Mouse (Mus musculus): Measurements from ENCODE around the gene Mnat1. TPM values are rescaled to one million over a fixed set of nuclear protein-coding genes. Genes with fewer than 3 reads are reported as not detected.

Mnat1 gene
- polyA plus RNA-seq, 2 experiments: 6.7 to 12.4 TPM

DNA sequence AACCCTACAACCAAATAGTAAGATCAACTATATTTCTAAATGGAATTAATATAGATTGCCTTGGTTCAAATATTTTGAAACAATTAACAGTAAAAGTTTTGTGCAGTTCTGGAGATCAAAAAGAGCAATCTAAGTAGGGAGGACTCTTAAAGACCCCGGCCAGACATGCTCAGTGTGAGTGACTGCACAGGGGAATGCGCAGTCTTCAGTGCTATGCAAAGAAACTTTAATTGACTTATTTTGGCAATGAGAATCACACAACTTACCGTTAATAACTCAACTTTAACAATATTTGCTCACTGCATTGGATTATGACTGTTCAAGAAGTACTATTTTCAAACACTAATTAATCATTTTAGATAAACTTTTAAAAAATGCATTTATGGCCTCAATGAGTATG lies 146.0 kb downstream of the Mnat1 start:
- Histone ChIP-seq H3K4me2 (ENCODE audit: low read depth) (no peak overlapping the region), H3K4me3 (ENCODE audit: insufficient read depth in 1 of 2, low read depth in 2 of 2, low read length in 2 of 2) (no peak overlapping the region), H3K4me1 (replicated peaks; ENCODE audit: control insufficient read depth in 2 of 2, insufficient read depth in 2 of 2, low read length in 1 of 2) (no peaks in the 10 kb centered on the region), H3K9me3 (ENCODE audit: control insufficient read depth, low read length) (no peaks in the 10 kb centered on the region), H3K27me3 (ENCODE audit: control insufficient read depth, insufficient read depth, low read length) (no peaks in the 10 kb centered on the region), H3K9ac (replicated peaks) (no peak overlapping the region), H3K36me3 (replicated peaks; ENCODE audit: control insufficient read depth, insufficient read depth, low read depth) (no peaks in the 10 kb centered on the region), H3K27ac (no peak overlapping the region)
- TF ChIP-seq CTCF (IDR thresholded peaks at IDR 0.05; ENCODE audit: low read depth) (no peak), EP300 (IDR thresholded peaks at IDR 0.05; ENCODE audit: low read depth) (no peak)
- ATAC-seq (ENCODE audit: insufficient read depth) (no peak), DNase-seq (ENCODE audit: low read depth in 3 of 3, low spot score in 3 of 3) (no peak)
- 82% methylated on average over 3 of the region's 3 CpGs for WGBS (ENCODE audit: insufficient replicate concordance)

GRCm38 (mm10) chr12:73269933-73270332 lies 146.4 kb downstream of the Mnat1 start:
- DNase-seq (ENCODE audit: low read depth in 3 of 3, low spot score in 3 of 3) (no peak), ATAC-seq (ENCODE audit: insufficient read depth) (no peak)
- Histone ChIP-seq H3K9ac (replicated peaks) (no peak overlapping the region), H3K27ac (no peak overlapping the region), H3K4me2 (ENCODE audit: low read depth) (no peak overlapping the region), H3K36me3 (replicated peaks; ENCODE audit: control insufficient read depth, insufficient read depth, low read depth) (no peaks in the 10 kb centered on the region), H3K4me3 (ENCODE audit: insufficient read depth in 1 of 2, low read depth in 2 of 2, low read length in 2 of 2) (no peak overlapping the region), H3K9me3 (ENCODE audit: control insufficient read depth, low read length) (no peaks in the 10 kb centered on the region), H3K4me1 (replicated peaks; ENCODE audit: control insufficient read depth in 2 of 2, insufficient read depth in 2 of 2, low read length in 1 of 2) (no peaks in the 10 kb centered on the region), H3K27me3 (ENCODE audit: control insufficient read depth, insufficient read depth, low read length) (no peaks in the 10 kb centered on the region)
- WGBS (ENCODE audit: insufficient replicate concordance): 75% methylated on average over 4 of the region's 4 CpGs
- no peak for TF ChIP-seq CTCF (IDR thresholded peaks at IDR 0.05; ENCODE audit: low read depth)
- no peak for TF ChIP-seq EP300 (IDR thresholded peaks at IDR 0.05; ENCODE audit: low read depth)

DNA sequence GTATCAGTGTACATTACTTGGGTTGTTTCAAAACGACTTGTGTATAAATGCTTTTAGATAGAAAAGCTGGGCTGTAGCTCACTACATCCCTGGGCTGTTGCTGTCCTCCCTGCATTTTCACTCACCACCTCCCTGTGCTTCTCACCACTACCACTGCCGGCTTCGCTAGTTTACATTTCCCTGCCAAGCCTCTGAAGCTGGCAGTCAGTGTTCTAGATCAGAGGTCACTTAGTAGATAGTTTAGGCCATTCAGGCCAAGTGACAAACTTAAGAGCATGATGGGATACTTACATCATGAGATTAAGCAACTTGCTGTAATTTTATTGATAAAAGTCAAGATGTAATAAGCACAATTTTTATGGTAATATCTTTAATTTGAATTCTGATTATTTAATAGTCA lies 151.4 kb downstream of the Mnat1 start:
- Histone ChIP-seq H3K9me3 (ENCODE audit: control insufficient read depth, low read length) (no peaks in the 10 kb centered on the region), H3K4me1 (replicated peaks; ENCODE audit: control insufficient read depth in 2 of 2, insufficient read depth in 2 of 2, low read length in 1 of 2) (no peaks in the 10 kb centered on the region), H3K27ac (no peak overlapping the region), H3K27me3 (ENCODE audit: control insufficient read depth, insufficient read depth, low read length) (no peaks in the 10 kb centered on the region), H3K36me3 (replicated peaks; ENCODE audit: control insufficient read depth, insufficient read depth, low read depth) (peaks cover 9% of the 10 kb centered on the region), H3K4me3 (ENCODE audit: insufficient read depth in 1 of 2, low read depth in 2 of 2, low read length in 2 of 2) (no peak overlapping the region), H3K9ac (replicated peaks) (no peak overlapping the region), H3K4me2 (ENCODE audit: low read depth) (no peak overlapping the region)
- no peak for DNase-seq (ENCODE audit: low read depth in 3 of 3, low spot score in 3 of 3)
- ATAC-seq (ENCODE audit: insufficient read depth): no peak
- 71% methylated on average over 3 of the region's 3 CpGs for WGBS (ENCODE audit: insufficient replicate concordance)
- TF ChIP-seq CTCF (IDR thresholded peaks at IDR 0.05; ENCODE audit: low read depth) (no peak), EP300 (IDR thresholded peaks at IDR 0.05; ENCODE audit: low read depth) (no peak)

GRCm38 (mm10) chr12:73286287-73287092 lies 163.0 kb downstream of the Mnat1 start, which contains the start of the genes Trmt5 and Slc38a6:
Gene Trmt5 (minus strand): TSS chr12:73286710.
Gene Slc38a6 (plus strand): TSS chr12:73286779.
- peak; percentile 78 to 82 (median 82) for DNase-seq (ENCODE audit: low read depth in 3 of 3, low spot score in 3 of 3)
- H3K27ac ChIP-seq: no peak within 1 kb of the TSS; the same call in 1 of the 2 replicates
- H3K4me1 ChIP-seq (replicated peaks; ENCODE audit: control insufficient read depth in 2 of 2, insufficient read depth in 2 of 2, low read length in 1 of 2): peaks cover 0 to 17% of the 10 kb centered on the region in 2 experiments; a peak in 2 of 4 replicates
- peak; percentile 97 for ATAC-seq (ENCODE audit: insufficient read depth)
- peak within 1 kb of the TSS; percentile 84 for H3K4me2 ChIP-seq (ENCODE audit: low read depth)
- H3K9me3 ChIP-seq (ENCODE audit: control insufficient read depth, low read length): no peaks in the 10 kb centered on the region
- H3K4me3 ChIP-seq (ENCODE audit: insufficient read depth in 1 of 2, low read depth in 2 of 2, low read length in 2 of 2): peak within 1 kb of the TSS; percentile 82 to 83
- TF ChIP-seq EP300 (IDR thresholded peaks at IDR 0.05; ENCODE audit: low read depth): no peak
- no peak for TF ChIP-seq CTCF (IDR thresholded peaks at IDR 0.05; ENCODE audit: low read depth)
- H3K36me3 ChIP-seq (replicated peaks; ENCODE audit: control insufficient read depth, insufficient read depth, low read depth): 0 out of 2 replicates have a peak, but pooled peaks cover 2% of the 10 kb centered on the region
- under 1% methylated on average over 53 of the region's 53 CpGs for WGBS (ENCODE audit: insufficient replicate concordance)
- peak within 1 kb of the TSS; percentile 88 for H3K9ac ChIP-seq (replicated peaks)
- H3K27me3 ChIP-seq (ENCODE audit: control insufficient read depth, insufficient read depth, low read length): no peaks in the 10 kb centered on the region

DNA sequence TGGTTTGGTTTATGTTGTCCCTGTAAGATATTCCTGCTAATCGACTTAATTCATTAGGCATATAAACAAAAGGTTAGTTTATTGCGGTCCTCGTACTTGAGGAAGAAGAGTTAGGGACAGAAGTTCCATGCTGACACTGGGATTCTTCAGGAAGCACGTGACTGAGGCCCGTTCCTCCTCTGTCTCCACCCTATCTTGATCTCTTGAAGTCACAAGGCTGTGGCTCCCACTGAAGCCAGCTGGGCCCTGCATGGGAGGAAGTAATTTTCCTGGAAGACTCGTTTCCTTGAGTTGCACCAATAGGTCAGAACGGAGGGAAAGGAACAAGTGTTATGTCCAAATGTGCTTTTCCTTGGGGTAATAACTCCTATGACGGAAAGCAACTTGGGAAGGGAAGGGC lies 164.1 kb downstream of the Mnat1 start:
- peak overlapping the region; percentile 84 for H3K4me2 ChIP-seq (ENCODE audit: low read depth)
- H3K27me3 ChIP-seq (ENCODE audit: control insufficient read depth, insufficient read depth, low read length): no peaks in the 10 kb centered on the region
- no peak overlapping the region; the same call in none of the 2 replicates for H3K9ac ChIP-seq (replicated peaks)
- DNase-seq (ENCODE audit: low read depth in 3 of 3, low spot score in 3 of 3) (no peak), ATAC-seq (ENCODE audit: insufficient read depth) (no peak)
- TF ChIP-seq EP300 (IDR thresholded peaks at IDR 0.05; ENCODE audit: low read depth) (no peak), CTCF (IDR thresholded peaks at IDR 0.05; ENCODE audit: low read depth) (no peak)
- 50% methylated on average over 8 of the region's 8 CpGs for WGBS (ENCODE audit: insufficient replicate concordance)
- H3K4me1 ChIP-seq (replicated peaks; ENCODE audit: control insufficient read depth in 2 of 2, insufficient read depth in 2 of 2, low read length in 1 of 2): peaks cover 0 to 17% of the 10 kb centered on the region in 2 experiments; a peak in 2 of 4 replicates
- peak overlapping the region in 1 of 2 experiments; percentile 83; a peak in 2 of 4 replicates for H3K4me3 ChIP-seq (ENCODE audit: insufficient read depth in 1 of 2, low read depth in 2 of 2, low read length in 2 of 2)
- no peaks in the 10 kb centered on the region for H3K9me3 ChIP-seq (ENCODE audit: control insufficient read depth, low read length)
- H3K36me3 ChIP-seq (replicated peaks; ENCODE audit: control insufficient read depth, insufficient read depth, low read depth): no peaks in the 10 kb centered on the region
- H3K27ac ChIP-seq: no peak overlapping the region
